Mouse (Mus musculus): Measurements from ENCODE around the gene Msto1.
"Not testable (repeated sequence)": the region's sequence is repeated elsewhere in the genome, so short reads cannot be mapped to it uniquely, and the experiment has no call there.

Gene Msto1

DNA sequence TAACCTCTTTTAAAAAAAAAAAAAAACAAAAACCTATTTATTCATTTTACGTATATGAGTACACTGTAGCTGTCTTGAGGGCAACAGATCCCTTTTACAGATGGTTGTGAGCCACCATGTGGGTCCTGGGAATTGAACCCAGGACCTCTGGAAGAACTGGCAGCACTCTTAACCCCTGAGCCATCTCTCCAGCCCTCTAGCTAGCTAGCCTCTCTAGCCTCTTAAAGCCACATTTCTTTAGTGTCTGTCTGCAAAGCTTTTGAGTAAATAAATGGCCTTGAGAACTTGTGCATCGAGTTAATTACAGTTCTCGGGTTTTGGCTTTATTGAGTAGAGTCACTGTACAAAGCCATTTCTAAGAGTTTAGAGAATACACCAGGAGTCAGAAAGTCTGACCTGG, 9.0 kb downstream of the Msto1 start:
- DNase-seq, result no peak

DNA sequence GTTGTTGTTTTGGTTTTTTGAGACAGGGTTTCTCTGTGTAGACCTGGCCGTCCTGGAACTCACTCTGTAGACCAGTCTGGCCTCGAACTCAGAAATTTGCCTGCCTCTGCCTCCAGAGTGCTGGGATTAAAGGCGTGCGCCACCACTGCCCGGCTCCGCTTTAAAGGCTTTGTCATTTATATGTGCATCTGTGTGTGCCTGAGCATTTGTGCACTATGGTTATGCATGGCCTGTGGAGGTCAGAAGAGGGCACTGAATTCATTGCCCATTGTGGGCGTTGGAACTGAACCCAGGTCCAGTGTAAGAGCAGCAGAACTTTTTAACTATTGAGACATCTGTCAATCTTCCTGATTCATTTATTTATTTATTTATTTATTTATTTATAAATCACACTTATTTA, 20.8 kb downstream of the Msto1 start:
- not testable (repeated sequence) for DNase-seq

DNA sequence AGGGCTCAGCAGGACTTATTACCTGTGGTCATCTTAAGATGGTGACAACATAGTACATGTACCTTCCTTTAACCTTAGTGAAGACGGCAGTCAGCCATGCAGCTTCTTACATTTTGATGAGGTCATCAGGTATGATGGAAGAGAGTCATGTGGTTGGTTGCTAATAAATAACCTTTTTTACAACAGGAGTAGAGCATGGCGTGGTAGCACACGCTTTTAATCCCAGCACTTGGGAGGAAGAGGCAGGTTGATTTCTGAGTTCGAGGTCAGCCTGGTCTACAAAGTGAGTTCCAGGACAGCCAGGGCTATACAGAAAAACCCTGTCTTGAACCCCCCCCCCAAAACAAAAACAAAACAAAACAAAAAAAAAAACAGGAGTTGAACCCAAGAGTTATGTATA, 31.3 kb downstream of the Msto1 start:
- not testable (repeated sequence) for DNase-seq

DNA sequence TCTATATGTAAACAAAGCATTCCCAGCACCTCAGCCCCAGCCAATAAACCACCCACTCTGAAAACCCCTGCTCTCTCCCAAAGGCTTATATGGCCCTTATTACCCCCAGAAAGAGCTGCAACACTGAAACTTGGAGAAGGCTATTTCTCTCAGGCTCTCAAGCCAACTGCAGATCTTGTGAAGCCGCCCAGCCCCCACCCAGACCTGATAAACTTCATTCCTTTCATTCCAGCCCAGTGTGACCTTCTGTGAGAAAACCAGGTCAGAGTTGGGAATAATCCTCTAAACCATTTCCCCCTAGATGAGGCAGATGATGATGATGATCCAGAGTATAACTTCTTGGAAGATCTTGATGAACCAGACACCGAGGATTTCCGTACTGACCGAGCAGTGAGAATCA, 45.4 kb downstream of the Msto1 start:
- not testable (repeated sequence) for DNase-seq

DNA sequence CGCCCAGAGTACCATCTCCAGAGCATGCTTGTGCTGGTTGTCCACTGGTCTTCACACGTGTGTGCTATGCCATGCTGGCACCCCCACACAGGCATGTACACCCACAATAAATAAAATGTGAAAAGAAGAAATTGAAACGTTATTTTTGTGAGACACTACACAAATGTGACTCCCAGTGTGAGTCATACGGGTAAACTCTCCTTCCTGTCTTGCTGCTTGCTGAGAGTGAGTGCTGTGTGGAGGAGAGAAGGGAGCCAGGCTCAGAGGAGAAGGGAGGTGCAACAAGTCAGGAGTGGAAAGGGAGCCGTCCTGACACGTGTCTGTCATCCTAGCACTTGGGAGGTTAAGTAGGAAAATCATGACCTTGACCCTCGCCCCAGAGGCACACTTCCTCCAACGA, 46.6 kb downstream of the Msto1 start:
- not testable (repeated sequence) for DNase-seq

DNA sequence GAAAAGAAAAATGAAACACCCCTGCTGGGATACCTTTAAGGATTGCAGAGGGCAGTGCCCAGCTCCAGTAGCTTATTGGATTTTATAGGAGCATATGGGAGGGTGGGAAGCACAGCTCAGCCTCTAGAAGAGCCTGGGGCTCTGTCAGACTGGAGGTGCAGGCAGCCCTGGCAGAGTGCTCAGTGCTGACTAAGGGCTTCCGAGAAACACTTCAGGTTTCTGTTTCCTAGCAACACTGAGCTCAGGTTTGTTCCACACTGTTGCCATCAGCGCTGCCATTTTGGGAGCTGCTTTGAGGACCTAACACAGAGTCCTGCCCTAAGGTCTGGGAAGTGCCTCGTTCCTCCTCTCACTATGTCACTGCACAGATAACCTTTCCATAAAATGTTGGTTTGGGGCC, 47.1 kb downstream of the Msto1 start:
- not testable (repeated sequence) for DNase-seq

DNA sequence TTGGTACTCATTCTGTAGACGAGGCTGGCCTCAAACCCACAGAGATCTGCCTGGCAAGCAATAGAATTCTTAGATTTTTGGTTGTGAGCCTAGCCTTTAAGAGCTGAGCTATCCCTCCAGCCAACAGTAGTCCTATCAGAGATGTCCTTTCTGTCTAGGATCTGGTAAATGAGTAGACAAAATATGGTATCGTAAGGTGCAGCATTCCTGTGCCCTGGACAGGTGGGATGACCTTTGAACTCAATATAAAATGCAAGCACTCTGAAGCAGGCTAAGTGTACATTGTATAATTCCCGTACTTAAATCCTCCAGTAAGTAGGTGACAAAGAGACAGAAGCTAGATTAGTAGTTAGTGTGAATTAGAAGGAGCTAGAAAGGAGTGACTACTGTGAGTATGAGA, 51.7 kb downstream of the Msto1 start:
- no peak for DNase-seq

DNA sequence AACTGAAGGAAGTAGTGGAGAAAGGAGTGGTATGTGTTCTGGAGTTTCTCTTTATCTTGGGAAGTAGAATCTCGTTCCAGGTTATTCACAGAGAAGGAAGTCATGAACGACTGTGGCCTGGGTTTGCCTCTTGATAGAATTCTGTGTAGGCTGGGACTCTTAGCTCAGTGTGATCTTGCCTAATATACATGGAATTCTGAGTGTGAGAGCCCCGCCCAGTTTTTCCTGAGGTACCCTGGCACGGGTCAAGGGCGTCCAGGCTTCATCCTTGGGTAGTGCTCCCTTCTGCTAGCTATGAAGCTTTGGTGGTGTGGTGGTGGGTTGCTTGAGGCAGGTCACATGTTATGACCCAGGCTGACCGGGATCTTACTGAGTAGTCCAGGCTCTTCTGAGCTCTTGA, 58.0 kb downstream of the Msto1 start:
- no peak for DNase-seq

Measured in spleen, adult 18-20 months (tissue).